Mouse (Mus musculus): Measurements from ENCODE around the gene Pgbd5.

Pgbd5 gene

GRCm38 (mm10) chr8:124346852-124347523 is 92.5 kb downstream of the Pgbd5 start:
- DNase-seq (ENCODE audit: low read depth in 2 of 2, low spot score in 2 of 2): peak; percentile 51 to 65

GRCm38 (mm10) chr8:124345098-124345497 is 94.4 kb downstream of the Pgbd5 start:
- DNase-seq (ENCODE audit: low read depth in 2 of 2, low spot score in 2 of 2): no peak

GRCm38 (mm10) chr8:124343991-124344390 is 95.5 kb downstream of the Pgbd5 start:
- no peak for DNase-seq (ENCODE audit: low read depth in 2 of 2, low spot score in 2 of 2)

- no peak for DNase-seq (ENCODE audit: low read depth in 2 of 2, low spot score in 2 of 2)
Observed at GRCm38 (mm10) chr8:124343151-124343550, 96.3 kb downstream of the Pgbd5 start.

GRCm38 (mm10) chr8:124340360-124341068 is 98.9 kb downstream of the Pgbd5 start:
- DNase-seq (ENCODE audit: low read depth in 2 of 2, low spot score in 2 of 2): no peak

GRCm38 (mm10) chr8:124339742-124340141 is 99.7 kb downstream of the Pgbd5 start:
- DNase-seq (ENCODE audit: low read depth in 2 of 2, low spot score in 2 of 2): no peak

- no peak for DNase-seq (ENCODE audit: low read depth in 2 of 2, low spot score in 2 of 2)
Observed at GRCm38 (mm10) chr8:124336302-124336701, 103.2 kb downstream of the Pgbd5 start.

- no peak for DNase-seq (ENCODE audit: low read depth in 2 of 2, low spot score in 2 of 2)
Observed at GRCm38 (mm10) chr8:124331706-124332105, 107.8 kb downstream of the Pgbd5 start.

GRCm38 (mm10) chr8:124331094-124331493 is 108.4 kb downstream of the Pgbd5 start:
- DNase-seq (ENCODE audit: low read depth in 2 of 2, low spot score in 2 of 2): no peak

GRCm38 (mm10) chr8:124330433-124330832 is 109.0 kb downstream of the Pgbd5 start:
- DNase-seq (ENCODE audit: low read depth in 2 of 2, low spot score in 2 of 2): no peak

- DNase-seq (ENCODE audit: low read depth in 2 of 2, low spot score in 2 of 2): no peak
Observed at GRCm38 (mm10) chr8:124329690-124330089, 109.8 kb downstream of the Pgbd5 start.

- no peak for DNase-seq (ENCODE audit: low read depth in 2 of 2, low spot score in 2 of 2)
Observed at GRCm38 (mm10) chr8:124328259-124328658, 111.2 kb downstream of the Pgbd5 start.

- no peak for DNase-seq (ENCODE audit: low read depth in 2 of 2, low spot score in 2 of 2)
Observed at GRCm38 (mm10) chr8:124323356-124323755, 116.1 kb downstream of the Pgbd5 start.

GRCm38 (mm10) chr8:124321227-124321840 is 118.1 kb downstream of the Pgbd5 start:
- no peak for DNase-seq (ENCODE audit: low read depth in 2 of 2, low spot score in 2 of 2)

- DNase-seq (ENCODE audit: low read depth in 2 of 2, low spot score in 2 of 2): peak in 1 of 2 experiments; percentile 32
Observed at GRCm38 (mm10) chr8:124319316-124319652, 120.2 kb downstream of the Pgbd5 start.

Data from CD8-positive naive resting alpha-beta T cell, adult 2 months (primary cell).